Mouse (Mus musculus) embryonic facial prominence, embryonic 15.5 days (tissue): ENCODE results near the gene Plekhg3. TPM values are rescaled to one million over a fixed set of nuclear protein-coding genes. Genes with fewer than 3 reads are reported as not detected.
A peak's percentile ranks its signal among the peaks of the same experiment; 100 is the strongest.

Experiments
- ATAC-seq: fragments of 200-750 bp; cut with Nextera tagmentation; 2 replicates; pipeline ENCODE4 v1.8.0; 2017; ENCODE audit warnings: low read depth, moderate TSS enrichment; ENCODE audit not compliant: insufficient number of reproducible peaks, low FRiP score, low TSS enrichment
- H3K27ac ChIP-seq: fragments of 300-500 bp; sonication (generic); replicated peaks from 2 replicates; pipeline ENCODE4 v1.5.1; 2015; ENCODE audit warnings: mild to moderate bottlenecking, inconsistent platforms
- H3K27me3 ChIP-seq: fragments of 300-500 bp; sonication (generic); 2 replicates; pipeline ENCODE4 v1.6.1; 2015; ENCODE audit warnings: inconsistent platforms
- H3K36me3 ChIP-seq: fragments of 300-500 bp; sonication (generic); 2 replicates; pipeline ENCODE4 v1.6.1; 2015; ENCODE audit warnings: mild to moderate bottlenecking, inconsistent platforms
- H3K4me1 ChIP-seq: fragments of 300-500 bp; sonication (generic); 2 replicates; pipeline ENCODE4 v1.6.1; 2015; ENCODE audit warnings: inconsistent platforms
- H3K4me2 ChIP-seq: fragments of 300-500 bp; sonication (generic); replicated peaks from 2 replicates; pipeline ENCODE4 v1.6.1; 2015; ENCODE audit warnings: mild to moderate bottlenecking, inconsistent platforms
- H3K4me3 ChIP-seq: fragments of 300-500 bp; sonication (generic); replicated peaks from 2 replicates; pipeline ENCODE4 v1.5.1; 2015; ENCODE audit warnings: mild to moderate bottlenecking, inconsistent platforms
- H3K9ac ChIP-seq: fragments of 300-500 bp; sonication (generic); 2 replicates; pipeline ENCODE4 v1.6.1; 2015; ENCODE audit warnings: inconsistent platforms
- H3K9me3 ChIP-seq: fragments of 300-500 bp; sonication (generic); replicated peaks from 2 replicates; pipeline ENCODE4 v1.6.1; 2016; ENCODE audit warnings: inconsistent platforms
- WGBS: fragments of 180-500 bp; shearing (Covaris S2); methylation state at CpG from one replicate; pipeline ENCODE4 v1.1.7; 2015; 5-methylcytosine and 5-hydroxymethylcytosine counted together
- polyA plus RNA-seq: library from polyadenylated mRNA; unstranded; fragments of >200 nt; fragmentation: Nextera tagmentation; extraction: Ambion mirVana; gene quantifications from 2 replicates; pipeline ENCODE4 v1.2.1, GENCODE M21; 2015

The Plekhg3 gene
- polyA plus RNA-seq, 1 experiment from 2014 or later = 8.9 TPM

DNA sequence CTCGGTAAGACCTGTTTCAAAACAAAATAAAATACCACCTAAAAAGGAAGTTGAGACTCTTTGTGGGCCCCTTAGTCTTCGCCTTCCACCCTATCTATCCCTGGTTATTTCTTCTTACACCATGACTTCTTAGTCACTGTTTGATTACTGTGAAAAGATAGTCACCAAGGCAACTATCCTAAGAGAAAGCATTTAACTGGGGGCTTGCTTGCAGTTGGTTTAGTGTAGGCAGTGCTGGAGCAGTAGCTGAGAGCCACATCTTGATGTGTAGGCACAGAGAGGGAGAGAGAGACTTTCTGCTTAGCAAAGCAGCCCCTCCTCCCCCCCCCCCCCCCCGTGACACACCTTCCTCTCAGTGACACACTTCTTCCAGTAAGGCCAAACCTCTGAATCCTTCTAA lies 29.8 kb upstream of the Plekhg3 start:
- Histone ChIP-seq H3K4me2 (no peak overlapping the region), H3K36me3 (no peaks in the 10 kb centered on the region), H3K27ac (no peak overlapping the region), H3K9ac (no peak overlapping the region), H3K4me3 (no peak overlapping the region), H3K27me3 (no peaks in the 10 kb centered on the region), H3K4me1 (peaks cover 7% of the 10 kb centered on the region; the same call in 1 of the 2 replicates), H3K9me3 (no peaks in the 10 kb centered on the region)
- WGBS = 67% methylated on average over 2 of the region's 3 CpGs
- no peak for ATAC-seq

DNA sequence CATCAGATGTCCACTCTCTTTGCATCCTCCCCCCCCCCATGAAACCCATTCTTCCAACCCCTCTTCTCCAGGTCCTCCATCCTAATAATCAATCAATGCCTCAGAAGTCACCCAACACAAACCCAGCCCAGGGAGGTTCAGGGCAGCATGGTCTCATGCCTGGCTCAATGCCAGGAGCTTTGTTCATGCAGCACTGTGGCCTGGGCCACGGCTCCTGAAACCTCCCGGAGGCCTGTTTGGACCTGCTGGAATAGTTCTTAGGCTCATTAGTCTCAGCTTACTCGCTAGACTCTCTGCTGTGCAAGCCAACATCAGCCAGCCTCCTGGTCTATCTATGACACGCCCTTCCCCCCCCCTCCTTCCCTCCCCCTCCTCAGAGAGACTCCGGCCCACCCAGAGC lies 27.7 kb upstream of the Plekhg3 start:
- peaks cover 11% of the 10 kb centered on the region for H3K4me1 ChIP-seq
- H3K36me3 ChIP-seq = no peaks in the 10 kb centered on the region
- no peak overlapping the region for H3K4me2 ChIP-seq
- no peaks in the 10 kb centered on the region for H3K9me3 ChIP-seq
- no peak overlapping the region for H3K4me3 ChIP-seq
- no peak overlapping the region for H3K9ac ChIP-seq
- ATAC-seq = peak; percentile 41; the same call in 1 of the 2 replicates
- no peak overlapping the region for H3K27ac ChIP-seq
- 43% methylated on average over 5 of the region's 5 CpGs for WGBS
- no peaks in the 10 kb centered on the region for H3K27me3 ChIP-seq

DNA sequence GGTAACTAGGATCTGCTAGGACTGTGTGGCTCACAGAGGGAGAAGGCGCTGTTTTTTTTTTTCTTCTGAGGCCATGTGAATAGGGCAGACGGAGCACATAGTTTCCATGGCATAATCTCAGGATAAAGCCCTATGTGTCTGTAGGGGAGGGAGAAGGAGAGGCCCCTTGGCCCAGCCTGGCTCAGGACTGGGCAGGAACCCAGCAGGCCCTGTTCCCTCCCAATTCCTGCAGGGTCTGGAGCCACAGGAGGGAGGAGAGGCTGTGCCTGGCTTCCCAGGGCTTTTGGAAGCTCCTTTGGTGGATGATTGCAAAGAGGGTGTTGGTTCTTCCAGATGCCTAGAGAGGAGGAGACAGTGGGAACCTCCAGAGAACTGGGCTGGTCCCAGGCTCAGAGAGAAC lies 24.2 kb upstream of the Plekhg3 start:
- Histone ChIP-seq H3K4me1 (peaks cover 16% of the 10 kb centered on the region), H3K27me3 (no peaks in the 10 kb centered on the region), H3K4me3 (no peak overlapping the region), H3K9me3 (no peaks in the 10 kb centered on the region), H3K4me2 (no peak overlapping the region), H3K27ac (peak overlapping the region; percentile 48; the same call in 1 of the 2 replicates), H3K36me3 (no peaks in the 10 kb centered on the region), H3K9ac (no peak overlapping the region)
- peak; percentile 52; the same call in 1 of the 2 replicates for ATAC-seq
- WGBS = 46% methylated on average over 2 of the region's 2 CpGs

DNA sequence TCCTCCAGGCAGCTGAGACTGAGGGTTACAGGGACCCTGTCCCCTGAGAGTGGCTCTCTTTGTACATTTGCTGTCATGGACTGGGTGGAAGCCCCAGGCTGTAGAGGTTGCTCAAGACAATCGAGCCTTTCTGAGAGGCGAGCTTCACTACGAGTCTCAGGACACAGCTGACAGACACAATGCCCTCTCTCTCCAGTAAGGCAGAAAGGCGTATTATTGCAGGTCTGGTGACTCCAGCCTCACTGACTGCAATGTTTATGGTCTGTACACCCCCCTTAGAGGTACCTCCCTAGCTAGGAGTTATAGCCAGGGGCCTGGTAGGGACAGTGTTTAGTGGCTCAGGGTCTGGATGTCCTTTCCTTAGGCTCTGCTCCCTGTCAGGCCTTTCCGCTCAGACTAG lies 22.9 kb upstream of the Plekhg3 start:
- ATAC-seq = no peak
- Histone ChIP-seq H3K4me3 (no peak overlapping the region), H3K27ac (no peak overlapping the region)

DNA sequence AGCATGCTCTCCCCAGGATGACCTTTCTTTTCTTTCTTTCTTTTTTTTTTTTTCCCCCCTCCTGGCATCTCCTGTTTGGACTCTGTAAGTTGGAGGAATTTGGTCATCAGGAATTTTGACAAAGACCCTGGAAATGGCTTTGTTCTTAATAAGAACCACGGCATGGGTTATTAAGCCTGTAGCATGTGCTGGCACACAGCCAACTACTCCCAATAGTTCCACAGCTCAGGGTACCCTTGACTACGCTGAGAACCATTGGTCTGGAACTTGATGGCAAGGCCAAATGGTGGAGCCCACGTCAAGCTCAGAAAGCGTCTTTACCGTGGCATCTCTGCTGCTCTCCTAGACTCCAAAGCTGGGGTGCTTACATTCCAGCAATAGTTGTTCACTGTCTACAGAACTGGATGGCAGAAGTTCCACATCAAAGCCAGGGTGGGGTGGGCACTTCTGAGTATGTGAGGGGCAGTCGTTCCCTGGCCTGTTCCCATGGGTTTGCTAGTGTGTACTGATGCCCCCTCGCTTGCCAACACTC lies 21.7 kb upstream of the Plekhg3 start:
- Histone ChIP-seq H3K27ac (no peak overlapping the region), H3K36me3 (no peaks in the 10 kb centered on the region), H3K9ac (no peak overlapping the region), H3K9me3 (no peaks in the 10 kb centered on the region), H3K4me1 (peaks cover 16% of the 10 kb centered on the region), H3K4me3 (no peak overlapping the region), H3K27me3 (no peaks in the 10 kb centered on the region), H3K4me2 (no peak overlapping the region)
- no peak for ATAC-seq
- WGBS = 61% methylated on average over 7 of the region's 7 CpGs

More for the DNA sequence above, 22.9 kb upstream of the Plekhg3 start:
- no peaks in the 10 kb centered on the region for H3K9me3 ChIP-seq
- WGBS = 52% methylated on average over 5 of the region's 5 CpGs
- H3K27me3 ChIP-seq = no peaks in the 10 kb centered on the region
- H3K4me2 ChIP-seq = no peak overlapping the region
- H3K4me1 ChIP-seq = peaks cover 16% of the 10 kb centered on the region
- no peaks in the 10 kb centered on the region for H3K36me3 ChIP-seq
- no peak overlapping the region for H3K9ac ChIP-seq

DNA sequence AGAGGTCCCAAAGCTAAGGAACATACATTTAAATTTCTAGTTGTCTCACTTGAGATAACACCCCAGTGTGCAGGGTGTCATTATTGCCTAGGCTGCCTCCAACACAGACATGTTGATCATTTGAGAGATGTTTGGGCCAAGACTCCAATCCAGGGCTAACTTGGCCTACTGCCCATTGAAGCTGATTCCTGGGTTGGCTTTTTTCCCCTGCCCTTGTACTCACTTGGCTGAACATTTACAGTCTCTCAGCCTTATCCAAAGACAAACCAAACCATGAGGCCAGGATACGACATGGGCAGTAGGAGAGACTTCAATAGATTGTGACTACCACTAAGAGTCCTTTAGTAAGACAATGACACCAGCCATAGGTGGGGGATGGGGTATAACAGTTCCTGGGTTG lies 18.0 kb upstream of the Plekhg3 start:
- no peak overlapping the region for H3K27ac ChIP-seq
- no peak overlapping the region for H3K9ac ChIP-seq
- no peaks in the 10 kb centered on the region for H3K27me3 ChIP-seq
- H3K9me3 ChIP-seq = no peaks in the 10 kb centered on the region
- WGBS = 63% methylated on average over 1 of the region's 1 CpGs
- no peak for ATAC-seq
- H3K4me1 ChIP-seq = peaks cover 10% of the 10 kb centered on the region
- H3K36me3 ChIP-seq = no peaks in the 10 kb centered on the region
- H3K4me2 ChIP-seq = no peak overlapping the region
- H3K4me3 ChIP-seq = no peak overlapping the region

DNA sequence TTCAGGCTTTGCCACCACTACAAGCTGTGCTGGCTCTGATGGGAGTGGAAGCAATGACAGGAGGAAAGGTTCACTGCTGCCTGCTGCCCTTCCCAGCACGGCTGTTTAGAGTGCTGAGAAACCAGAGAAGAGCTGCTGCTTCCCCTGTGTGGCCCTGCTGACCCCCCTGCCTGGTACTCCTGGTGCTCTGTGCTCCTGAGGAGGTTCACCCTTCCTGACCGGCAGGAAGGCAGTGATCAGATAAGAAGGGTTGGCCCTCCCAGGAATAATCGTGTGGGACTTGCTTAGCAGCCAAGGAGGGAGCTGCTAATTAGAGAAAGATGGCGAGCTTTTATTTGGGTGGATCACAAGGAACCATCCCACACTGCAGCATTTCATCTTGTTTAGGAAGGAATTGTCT lies 15.8 kb upstream of the Plekhg3 start:
- H3K9me3 ChIP-seq = no peaks in the 10 kb centered on the region
- no peak overlapping the region for H3K4me2 ChIP-seq
- no peaks in the 10 kb centered on the region for H3K36me3 ChIP-seq
- no peak overlapping the region for H3K4me3 ChIP-seq
- no peak for ATAC-seq
- H3K9ac ChIP-seq = no peak overlapping the region
- WGBS = 16% methylated on average over 4 of the region's 4 CpGs
- H3K27ac ChIP-seq = no peak overlapping the region
- H3K4me1 ChIP-seq = peaks cover 5% of the 10 kb centered on the region; the same call in 1 of the 2 replicates
- no peaks in the 10 kb centered on the region for H3K27me3 ChIP-seq

DNA sequence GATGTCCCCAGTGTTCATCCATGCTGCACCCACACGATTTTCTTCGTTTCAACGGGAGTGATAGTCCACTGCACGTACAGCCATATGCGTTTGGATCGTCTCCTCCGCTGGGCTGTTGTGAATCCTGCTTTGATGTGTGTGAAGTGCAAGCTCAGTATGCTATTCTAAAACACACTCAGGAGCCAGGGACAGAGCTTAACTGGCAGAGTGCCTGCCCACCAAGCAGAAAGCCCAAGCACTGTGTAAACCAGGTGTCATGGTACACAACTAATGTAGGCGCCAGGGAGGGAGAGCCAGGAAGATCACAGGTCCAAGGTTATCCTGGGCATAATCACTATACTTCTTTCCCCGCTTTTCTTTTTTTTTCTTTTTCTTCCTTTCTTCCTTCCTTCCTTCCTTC lies 12.7 kb upstream of the Plekhg3 start:
- Histone ChIP-seq H3K27me3 (no peaks in the 10 kb centered on the region), H3K27ac (no peak overlapping the region), H3K4me1 (peaks cover 5% of the 10 kb centered on the region; the same call in 1 of the 2 replicates), H3K4me2 (no peak overlapping the region), H3K9me3 (no peaks in the 10 kb centered on the region), H3K36me3 (no peaks in the 10 kb centered on the region), H3K9ac (no peak overlapping the region), H3K4me3 (no peak overlapping the region)
- no peak for ATAC-seq
- 90% methylated on average over 9 of the region's 9 CpGs for WGBS

DNA sequence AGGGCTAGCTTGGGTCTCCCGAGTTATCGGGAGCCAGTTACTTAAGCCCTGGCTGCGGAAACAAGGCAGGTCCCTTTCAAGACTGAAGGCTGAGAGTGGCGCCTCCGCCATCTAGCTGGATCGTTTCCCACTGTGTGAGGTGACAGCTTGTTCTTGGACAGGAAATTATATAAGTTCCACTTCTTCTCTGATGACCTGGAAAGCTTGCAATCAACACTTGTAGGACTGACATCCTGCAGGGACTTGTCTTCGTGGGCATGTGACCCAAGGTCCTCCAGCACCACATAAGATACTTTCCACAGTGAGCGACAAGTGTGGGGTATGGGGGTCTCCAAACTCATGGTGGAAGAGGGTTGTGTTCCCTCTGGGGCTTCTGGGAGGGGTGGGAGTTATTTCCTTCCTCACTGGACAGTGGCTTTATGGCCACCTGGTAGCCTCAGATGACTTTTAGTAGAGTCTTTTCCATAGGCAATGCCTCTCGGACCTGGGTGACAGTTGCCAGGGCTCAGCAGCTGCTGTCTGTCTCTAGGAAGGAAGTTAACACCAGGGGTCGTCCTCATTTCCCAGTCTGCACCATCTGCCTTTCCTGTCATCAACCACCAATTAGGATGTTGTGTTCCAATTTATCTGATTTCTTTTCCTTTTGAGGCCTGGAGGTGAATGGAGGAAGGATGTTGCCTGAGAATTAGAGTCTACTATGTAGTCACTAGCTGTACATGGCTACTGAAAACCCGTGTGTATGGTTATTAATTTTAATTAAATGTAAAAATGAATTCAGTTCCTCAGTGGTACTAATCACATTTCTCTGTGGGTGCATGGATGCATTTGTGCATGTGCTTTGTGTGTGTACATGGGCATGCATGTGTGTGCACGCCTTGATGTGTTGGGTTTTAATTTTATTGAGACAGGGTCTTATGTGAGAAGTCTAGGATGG lies 11.5 kb upstream of the Plekhg3 start:
- no peak overlapping the region for H3K4me3 ChIP-seq
- H3K4me1 ChIP-seq = peaks cover 5% of the 10 kb centered on the region; the same call in 1 of the 2 replicates
- ATAC-seq = no peak
- H3K27me3 ChIP-seq = no peaks in the 10 kb centered on the region
- H3K9me3 ChIP-seq = no peaks in the 10 kb centered on the region
- H3K27ac ChIP-seq = no peak overlapping the region
- 80% methylated on average over 12 of the region's 12 CpGs for WGBS
- H3K4me2 ChIP-seq = no peak overlapping the region
- no peaks in the 10 kb centered on the region for H3K36me3 ChIP-seq
- H3K9ac ChIP-seq = no peak overlapping the region

DNA sequence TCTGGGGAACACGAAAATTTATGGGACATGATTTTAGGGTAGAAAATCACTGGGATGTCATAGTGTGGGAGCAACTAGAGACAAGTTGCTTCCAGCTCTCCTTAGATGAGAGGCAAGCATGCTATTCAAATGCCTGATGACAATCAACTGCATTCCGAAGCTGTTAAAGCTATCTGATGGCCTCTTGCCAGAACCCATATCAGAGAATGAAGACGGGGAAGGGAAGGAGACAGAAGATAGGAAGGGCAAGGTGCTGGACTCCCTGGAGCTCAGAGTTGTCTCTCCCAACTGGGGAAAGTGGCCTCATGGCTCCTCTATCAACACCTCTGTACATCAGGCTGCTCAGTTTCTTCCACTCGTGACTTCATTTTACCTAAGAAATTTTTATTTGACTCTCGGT lies 7.0 kb upstream of the Plekhg3 start:
- H3K27ac ChIP-seq = no peak overlapping the region
- ATAC-seq = no peak
- H3K27me3 ChIP-seq = no peaks in the 10 kb centered on the region
- no peak overlapping the region for H3K9ac ChIP-seq
- WGBS = 67% methylated on average over 5 of the region's 5 CpGs
- no peaks in the 10 kb centered on the region for H3K36me3 ChIP-seq
- H3K4me2 ChIP-seq = no peak overlapping the region
- H3K4me1 ChIP-seq = no peaks in the 10 kb centered on the region
- no peak overlapping the region for H3K4me3 ChIP-seq
- H3K9me3 ChIP-seq = no peaks in the 10 kb centered on the region

DNA sequence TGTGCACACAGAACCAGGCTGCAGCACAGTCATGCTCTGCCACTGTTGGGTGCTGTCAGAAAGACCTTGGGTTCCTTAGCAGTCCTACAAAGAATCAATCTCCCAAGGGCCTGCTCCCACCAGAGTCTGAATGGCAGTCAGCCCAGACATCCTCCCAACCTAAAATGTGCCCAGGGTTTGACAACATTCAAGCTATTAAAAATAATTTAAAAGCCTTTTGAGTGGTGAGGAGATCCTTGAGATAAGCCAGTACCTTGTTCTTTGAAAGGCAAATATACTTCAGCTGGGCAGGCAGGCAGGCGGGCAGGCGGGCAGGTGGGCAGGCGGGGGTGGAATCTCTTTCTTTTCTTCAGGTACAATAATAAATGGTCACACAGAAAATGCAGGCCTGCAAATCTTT lies 5.8 kb upstream of the Plekhg3 start:
- H3K9ac ChIP-seq = no peak overlapping the region
- no peaks in the 10 kb centered on the region for H3K4me1 ChIP-seq
- H3K27me3 ChIP-seq = no peaks in the 10 kb centered on the region
- no peaks in the 10 kb centered on the region for H3K9me3 ChIP-seq
- 92% methylated on average over 3 of the region's 3 CpGs for WGBS
- no peak for ATAC-seq
- no peak overlapping the region for H3K27ac ChIP-seq
- H3K4me2 ChIP-seq = no peak overlapping the region
- no peaks in the 10 kb centered on the region for H3K36me3 ChIP-seq
- no peak overlapping the region for H3K4me3 ChIP-seq
